Mouse (Mus musculus) erythroblast, embryonic 14.5 days (primary cell): Measurements from ENCODE around the gene Kl.

Experiments used
- GATA1 ChIP-seq: IDR thresholded peaks from 2 replicates; pipeline ENCODE4 v1.6.1; 2012; ENCODE audit warnings: low read length, inconsistent platforms, mixed read lengths
- TAL1 ChIP-seq: IDR thresholded peaks from 3 replicates; pipeline ENCODE4 v1.6.1; 2012; ENCODE audit warnings: low read length, inconsistent platforms, mixed read lengths

DNA sequence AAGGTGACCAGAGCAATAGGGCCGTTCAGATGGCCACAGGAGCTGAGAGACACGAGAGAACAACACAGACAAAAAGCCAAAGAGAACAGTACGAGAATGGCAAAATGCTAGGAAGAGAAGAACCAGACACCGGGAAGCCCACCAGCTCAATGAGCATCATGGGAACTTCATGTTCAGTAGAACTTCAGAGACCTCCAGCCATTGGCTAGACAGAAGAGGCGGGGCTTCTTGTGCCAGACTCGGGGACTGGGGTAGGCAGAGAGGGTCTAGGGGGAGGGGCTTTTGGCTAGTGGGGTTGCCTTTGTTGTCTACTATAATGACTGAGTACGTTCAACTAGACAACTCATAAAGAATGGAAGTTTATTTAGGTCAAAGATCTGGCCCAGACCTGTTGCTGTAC, 41.7 kb downstream of the Kl start:
- TF ChIP-seq GATA1, result no peak
- no peak for TF ChIP-seq TAL1
